Mouse (Mus musculus): Measurements from ENCODE around the gene Slc25a21. TPM values are rescaled to one million over a fixed set of nuclear protein-coding genes. Genes with fewer than 3 reads are reported as not detected.
A peak's percentile ranks its signal among the peaks of the same experiment; 100 is the strongest.
"Not testable (repeated sequence)": the region's sequence is repeated elsewhere in the genome, so short reads cannot be mapped to it uniquely, and the experiment has no call there.

Slc25a21 gene
- 0.59 and 0.92 TPM in 2 replicates for polyA plus RNA-seq (2016; fragmentation: Nextera tagmentation; extraction: Ambion mirVana)

DNA sequence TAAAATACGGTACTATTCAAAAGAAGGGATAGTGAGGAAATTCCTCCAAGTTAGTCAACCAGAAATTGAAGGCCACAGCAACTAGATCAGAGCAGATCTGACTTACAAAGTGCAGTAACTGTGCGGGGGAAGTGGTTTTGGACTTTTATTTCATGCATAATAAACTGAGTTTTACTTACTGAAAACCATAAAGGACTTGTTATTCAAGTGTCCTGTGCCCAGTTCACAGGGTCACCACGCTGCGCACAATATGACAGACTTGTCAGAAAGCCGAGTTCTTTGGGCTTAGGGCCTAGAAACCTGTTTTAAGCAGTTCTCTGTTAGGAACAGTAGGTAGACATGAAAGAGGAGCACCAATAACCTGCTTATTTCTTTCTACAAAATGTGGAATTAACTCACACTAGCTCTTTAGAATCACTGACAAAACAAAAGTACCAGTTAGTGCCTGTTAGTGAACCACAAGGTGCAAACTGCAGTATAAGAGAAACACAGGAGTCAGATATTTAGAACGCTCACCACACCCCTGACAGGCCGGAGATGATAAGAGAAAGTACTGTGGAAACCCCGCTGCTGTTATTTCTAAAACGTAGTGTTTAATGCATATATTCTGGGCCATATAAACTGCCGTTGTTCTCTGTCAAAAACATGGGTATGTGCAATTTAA, at the start of gene Slc25a21:
TSS of gene Slc25a21 (minus strand) at position 110 of the 664 bp plus-strand sequence.
- Histone ChIP-seq H3K4me1 (peaks cover 12% of the 10 kb centered on the region; the same call in 1 of the 2 replicates), H3K9me3 (no peaks in the 10 kb centered on the region), H3K9ac (replicated peaks) (peak within 1 kb of the TSS; percentile 51), H3K4me3 (peak within 1 kb of the TSS; percentile 50), H3K36me3 (no peaks in the 10 kb centered on the region), H3K27me3 (peaks cover 18% of the 10 kb centered on the region), H3K27ac (replicated peaks) (peak within 1 kb of the TSS; percentile 39), H3K4me2 (replicated peaks) (peak within 1 kb of the TSS; percentile 82)
- WGBS = 39% methylated on average over 10 of the region's 10 CpGs
- ATAC-seq (ENCODE audit: low FRiP score, low read depth) = no peak

DNA sequence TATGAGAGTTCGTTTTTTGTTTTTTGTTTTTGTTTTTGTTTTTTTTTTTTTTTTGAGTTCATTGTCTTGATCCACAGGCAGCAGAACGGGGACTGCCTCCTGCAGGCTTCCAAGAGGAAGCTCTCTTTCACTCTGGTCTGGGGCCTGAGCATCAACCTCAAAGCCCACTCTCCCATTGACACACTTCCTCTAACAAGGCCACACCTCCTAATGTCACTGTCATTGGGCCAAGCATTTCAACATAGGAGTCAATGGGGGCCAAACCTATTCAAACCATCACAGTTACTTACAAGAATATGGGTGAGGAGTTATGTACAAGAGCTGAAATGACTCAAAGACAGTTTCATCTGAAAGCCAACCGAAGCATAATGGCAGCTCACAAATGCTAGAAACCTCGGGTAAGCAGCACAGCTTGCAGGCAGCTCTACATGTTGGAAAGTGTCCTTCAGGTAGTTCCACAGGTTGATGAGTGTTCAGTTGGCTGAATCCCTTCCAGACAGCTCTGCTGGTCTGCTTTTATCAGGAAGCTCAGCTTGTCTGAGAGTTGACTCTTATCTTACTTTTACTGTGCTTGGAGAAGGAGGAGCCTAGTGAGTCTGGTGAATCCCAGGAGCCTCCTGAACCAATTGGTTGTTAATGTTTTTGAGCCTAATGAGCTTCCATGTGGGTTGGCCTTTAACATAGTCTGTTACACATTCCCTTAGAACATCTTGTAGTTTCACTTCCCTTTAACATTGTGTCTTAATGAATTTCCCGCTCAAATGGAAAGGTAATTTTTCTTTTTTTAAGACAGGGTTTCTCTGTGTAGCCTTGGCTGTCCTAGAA, 46.6 kb upstream of the Slc25a21 start:
- no peak overlapping the region for H3K4me3 ChIP-seq
- no peak overlapping the region for H3K27ac ChIP-seq (replicated peaks)
- H3K27me3 ChIP-seq = no peaks in the 10 kb centered on the region
- no peaks in the 10 kb centered on the region for H3K9me3 ChIP-seq
- H3K9ac ChIP-seq (replicated peaks) = no peak overlapping the region
- no peak for ATAC-seq (ENCODE audit: low FRiP score, low read depth)
- H3K4me2 ChIP-seq (replicated peaks) = no peak overlapping the region
- WGBS = 92% methylated on average over 5 of the region's 5 CpGs
- H3K36me3 ChIP-seq = peaks cover 19% of the 10 kb centered on the region
- H3K4me1 ChIP-seq = no peaks in the 10 kb centered on the region

- H3K4me1 ChIP-seq = peaks cover 7% of the 10 kb centered on the region; the same call in 1 of the 2 replicates
Observed at GRCm38 (mm10) chr12:57233386-57233785, 36.1 kb upstream of the Slc25a21 start.

GRCm38 (mm10) chr12:57231085-57231875, 34.0 kb upstream of the Slc25a21 start:
- ATAC-seq (ENCODE audit: low FRiP score, low read depth) = no peak
- peak overlapping the region; percentile 82 for H3K9ac ChIP-seq (replicated peaks)

More at GRCm38 (mm10) chr12:57233386-57233785, 36.1 kb upstream of the Slc25a21 start:
- 85% methylated on average over 5 of the region's 5 CpGs for WGBS
- peaks cover 3% of the 10 kb centered on the region for H3K36me3 ChIP-seq
- ATAC-seq (ENCODE audit: low FRiP score, low read depth) = no peak
- no peak overlapping the region for H3K4me3 ChIP-seq
- H3K27me3 ChIP-seq = no peaks in the 10 kb centered on the region
- H3K9ac ChIP-seq (replicated peaks) = no peak overlapping the region
- no peak overlapping the region for H3K27ac ChIP-seq (replicated peaks)
- no peaks in the 10 kb centered on the region for H3K9me3 ChIP-seq
- H3K4me2 ChIP-seq (replicated peaks) = no peak overlapping the region

DNA sequence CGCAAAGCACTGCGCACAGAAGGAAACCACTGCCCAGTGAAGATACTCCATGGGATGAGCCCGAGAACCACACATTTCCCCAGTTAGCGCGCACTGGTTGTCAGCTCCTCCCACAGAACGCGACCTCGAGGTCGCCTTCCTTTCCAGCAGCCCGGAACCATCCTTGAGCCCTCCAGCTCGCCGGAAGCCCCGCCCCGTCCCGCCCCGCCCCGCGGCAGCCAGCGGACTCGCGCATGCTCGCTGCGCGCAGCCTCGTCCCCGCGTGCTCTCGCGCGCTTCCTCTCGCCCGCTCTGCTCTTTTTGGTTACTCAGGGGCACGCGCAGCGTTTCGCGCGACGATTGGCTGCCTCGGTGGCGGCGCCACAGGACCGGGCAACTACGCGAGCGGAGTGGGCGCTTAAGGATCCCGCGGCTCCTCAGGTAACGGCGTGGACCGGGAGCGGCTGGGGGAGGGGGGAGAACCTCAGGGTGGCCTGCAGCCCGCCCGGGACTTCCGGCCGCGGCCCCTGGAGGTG, 33.0 kb upstream of the Slc25a21 start, which contains the start of the genes Prps1l3 and Mipol1:
TSS of gene Prps1l3 (plus strand) at position 221 of the 515 bp plus-strand sequence.
TSS of gene Mipol1 (plus strand) at position 236 of the 515 bp plus-strand sequence.
- H3K27ac ChIP-seq (replicated peaks) = peak within 1 kb of the TSS; percentile 85
- no peaks in the 10 kb centered on the region for H3K9me3 ChIP-seq
- peak within 1 kb of the TSS; percentile 82 for H3K9ac ChIP-seq (replicated peaks)
- peak within 1 kb of the TSS; percentile 69 for H3K4me2 ChIP-seq (replicated peaks)
- ATAC-seq (ENCODE audit: low FRiP score, low read depth) = peak; percentile 97
- peak within 1 kb of the TSS; percentile 78 for H3K4me3 ChIP-seq
- no peaks in the 10 kb centered on the region for H3K36me3 ChIP-seq
- H3K4me1 ChIP-seq = peaks cover 7% of the 10 kb centered on the region; the same call in 1 of the 2 replicates
- H3K27me3 ChIP-seq = no peaks in the 10 kb centered on the region
- under 1% methylated on average over 53 of the region's 58 CpGs for WGBS

More at GRCm38 (mm10) chr12:57231085-57231875, 34.0 kb upstream of the Slc25a21 start:
- H3K27ac ChIP-seq (replicated peaks) = 0 out of 2 replicates have a peak overlapping the region, but pooled peaks have one; percentile 85
- H3K4me1 ChIP-seq = peaks cover 7% of the 10 kb centered on the region; the same call in 1 of the 2 replicates
- H3K27me3 ChIP-seq = no peaks in the 10 kb centered on the region
- peak overlapping the region; percentile 78 for H3K4me3 ChIP-seq
- H3K36me3 ChIP-seq = no peaks in the 10 kb centered on the region
- H3K4me2 ChIP-seq (replicated peaks) = peak overlapping the region; percentile 69
- 73% methylated on average over 14 of the region's 14 CpGs for WGBS
- H3K9me3 ChIP-seq = no peaks in the 10 kb centered on the region

DNA sequence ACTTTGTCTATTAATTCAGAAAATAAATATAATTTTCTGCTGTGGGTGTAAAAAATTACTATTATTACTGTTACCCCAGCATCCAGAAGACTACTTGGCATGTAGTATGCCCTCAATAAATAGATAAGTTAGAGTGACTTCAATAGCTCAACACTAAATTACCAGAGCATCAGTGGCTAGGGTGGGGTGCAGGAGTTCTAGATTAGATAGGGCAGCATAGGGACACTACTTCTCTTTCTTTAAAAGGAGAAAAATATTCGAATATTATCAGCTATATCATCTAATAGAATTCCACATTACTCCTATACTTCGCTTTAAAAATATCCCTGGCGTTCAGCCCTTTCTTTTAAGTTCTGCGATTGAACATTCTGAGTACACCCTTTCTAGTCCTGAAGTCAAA, 32.4 kb upstream of the Slc25a21 start:
- no peaks in the 10 kb centered on the region for H3K27me3 ChIP-seq
- H3K4me2 ChIP-seq (replicated peaks) = peak overlapping the region; percentile 69
- WGBS = 39% methylated on average over 4 of the region's 4 CpGs
- peak overlapping the region; percentile 85 for H3K27ac ChIP-seq (replicated peaks)
- no peaks in the 10 kb centered on the region for H3K9me3 ChIP-seq
- H3K4me3 ChIP-seq = peak overlapping the region; percentile 78
- peak overlapping the region; percentile 82; the same call in 1 of the 2 replicates for H3K9ac ChIP-seq (replicated peaks)
- no peaks in the 10 kb centered on the region for H3K36me3 ChIP-seq
- peak; percentile 1; the same call in 1 of the 2 replicates for ATAC-seq (ENCODE audit: low FRiP score, low read depth)
- peaks cover 7% of the 10 kb centered on the region; the same call in 1 of the 2 replicates for H3K4me1 ChIP-seq

GRCm38 (mm10) chr12:57227776-57228175, 30.5 kb upstream of the Slc25a21 start:
- 86% methylated on average over 4 of the region's 8 CpGs for WGBS
- Histone ChIP-seq H3K4me1 (peaks cover 7% of the 10 kb centered on the region; the same call in 1 of the 2 replicates), H3K9me3 (no peaks in the 10 kb centered on the region), H3K27ac (replicated peaks) (no peak overlapping the region), H3K4me2 (replicated peaks) (no peak overlapping the region), H3K4me3 (no peak overlapping the region), H3K9ac (replicated peaks) (no peak overlapping the region), H3K27me3 (no peaks in the 10 kb centered on the region), H3K36me3 (no peaks in the 10 kb centered on the region)
- no peak for ATAC-seq (ENCODE audit: low FRiP score, low read depth)

DNA sequence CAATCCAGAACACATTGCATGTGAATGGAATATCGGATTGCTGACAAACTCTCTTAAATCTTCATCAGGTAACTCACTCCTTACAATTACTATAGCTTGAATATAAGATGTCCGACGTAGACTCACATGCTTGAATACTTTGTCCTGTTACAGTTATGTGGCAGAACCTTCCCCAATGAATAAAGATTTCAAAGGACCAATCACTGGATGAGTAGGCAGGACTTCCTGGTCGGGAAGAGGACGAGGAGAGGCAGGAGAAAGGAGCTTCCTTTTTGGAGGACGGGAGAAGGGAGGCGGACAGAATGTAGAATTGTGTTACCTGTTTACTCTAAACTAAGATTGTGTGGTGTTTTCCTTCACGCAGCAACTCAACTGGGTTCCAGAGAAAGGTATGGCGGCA, 29.1 kb upstream of the Slc25a21 start:
- WGBS = 90% methylated on average over 9 of the region's 9 CpGs

GRCm38 (mm10) chr12:57212463-57212862, 15.2 kb upstream of the Slc25a21 start:
- 73% methylated on average over 5 of the region's 5 CpGs for WGBS
- H3K9me3 ChIP-seq; H3K9ac ChIP-seq (replicated peaks); H3K27me3 ChIP-seq; H3K36me3 ChIP-seq; H3K4me2 ChIP-seq (replicated peaks); H3K4me1 ChIP-seq; H3K4me3 ChIP-seq; H3K27ac ChIP-seq (replicated peaks): not testable (repeated sequence)
- peak; percentile 50 for ATAC-seq (ENCODE audit: low FRiP score, low read depth)

More for the DNA sequence above, 29.1 kb upstream of the Slc25a21 start:
- Histone ChIP-seq H3K4me1 (peaks cover 5% of the 10 kb centered on the region; the same call in 1 of the 2 replicates), H3K27ac (replicated peaks) (no peak overlapping the region), H3K9me3 (no peaks in the 10 kb centered on the region), H3K4me2 (replicated peaks) (no peak overlapping the region), H3K36me3 (no peaks in the 10 kb centered on the region), H3K4me3 (no peak overlapping the region), H3K27me3 (no peaks in the 10 kb centered on the region), H3K9ac (replicated peaks) (no peak overlapping the region)
- no peak for ATAC-seq (ENCODE audit: low FRiP score, low read depth)

DNA sequence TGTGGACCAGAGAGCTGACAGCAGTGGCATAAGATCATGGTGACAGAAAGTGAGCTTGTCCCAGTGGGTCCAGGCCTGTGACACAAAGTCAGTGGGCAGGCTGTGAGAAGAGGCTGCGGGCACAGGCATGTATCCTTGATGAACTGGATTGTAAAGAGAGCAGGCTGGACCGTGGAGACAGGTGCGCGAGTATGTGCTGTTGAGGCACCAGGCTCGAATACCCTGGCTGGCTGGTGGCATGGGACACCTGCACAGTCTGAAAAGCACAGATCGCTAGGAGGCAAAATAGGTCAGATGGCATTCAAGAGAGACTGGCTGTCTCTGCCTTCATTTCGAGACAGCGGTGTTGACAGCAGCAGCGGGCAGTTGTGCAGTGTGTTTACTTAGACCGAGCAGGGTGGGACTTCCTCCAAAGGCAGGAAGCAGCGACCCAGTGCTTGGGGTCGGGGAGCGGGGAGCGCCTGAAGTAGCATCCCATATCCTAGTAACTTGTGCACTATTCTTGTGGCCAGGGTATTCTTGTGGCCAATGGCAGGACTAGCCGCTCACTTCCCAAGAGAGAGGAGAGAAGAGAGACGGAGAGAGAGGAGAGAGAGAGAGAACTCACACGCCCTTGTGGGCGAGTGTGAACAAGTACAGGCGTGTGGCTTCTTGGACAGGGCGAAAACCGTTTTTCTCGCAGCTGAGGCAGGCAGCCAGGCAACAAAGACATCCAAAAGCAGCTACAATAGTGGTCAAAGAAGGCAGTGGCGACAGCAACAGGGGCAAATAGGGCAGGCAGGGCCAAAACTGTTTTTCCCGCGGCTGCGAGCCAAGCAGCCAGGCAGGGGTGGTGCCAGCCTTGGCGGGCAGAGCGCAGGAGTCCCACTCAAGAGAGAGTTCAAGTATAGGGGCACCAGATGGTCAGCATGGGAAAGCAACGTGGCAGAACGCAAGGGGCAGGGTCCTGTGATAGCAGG, 14.4 kb upstream of the Slc25a21 start:
- H3K4me1 ChIP-seq = 0 out of 2 replicates have a peak, but pooled peaks cover 2% of the 10 kb centered on the region
- H3K4me2 ChIP-seq (replicated peaks) = peak overlapping the region; percentile 83
- no peaks in the 10 kb centered on the region for H3K36me3 ChIP-seq
- H3K27me3 ChIP-seq = no peaks in the 10 kb centered on the region
- H3K4me3 ChIP-seq = peak overlapping the region; percentile 53
- H3K9me3 ChIP-seq = no peaks in the 10 kb centered on the region
- H3K27ac ChIP-seq (replicated peaks) = no peak overlapping the region; the same call in 1 of the 2 replicates
- H3K9ac ChIP-seq (replicated peaks) = peak overlapping the region; percentile 68
- 9% methylated on average over 30 of the region's 30 CpGs for WGBS
- ATAC-seq (ENCODE audit: low FRiP score, low read depth) = peak; percentile 82

All from midbrain, embryonic 12.5 days (tissue).